Mouse (Mus musculus) bone marrow macrophage, adult 2 months (primary cell): ENCODE data around the gene Trim56.

Experiments
- CTCF ChIP-seq: IDR thresholded peaks from 2 replicates; pipeline ENCODE4 v1.5.1; 2012; ENCODE audit warnings: low read depth, mild to moderate bottlenecking, low read length, moderate library complexity
- POLR2A ChIP-seq: IDR thresholded peaks from 2 replicates; pipeline ENCODE4 v1.6.1; 2012; ENCODE audit warnings: mild to moderate bottlenecking, low read depth, low read length, borderline replicate concordance

- TF ChIP-seq CTCF (no peak), POLR2A (no peak)
Measured at GRCm38 (mm10) chr5:137153289-137153688, 37.3 kb upstream of the Trim56 start.
